Mouse (Mus musculus): ENCODE measurements at regions not wholly inside any gene's neighbourhood (a gene's known extent, or its start where the extent isn't known, plus 50 kb on each side); places are given as distances from the start of the nearest gene placed in this dataset.

- TF ChIP-seq POLR2A (IDR thresholded peaks at IDR 0.05; ENCODE audit: low read depth, low read length) (no peak), CTCF (IDR thresholded peaks at IDR 0.05; ENCODE audit: borderline replicate concordance, insufficient read depth, low read length) (no peak)
Observed at GRCm38 (mm10) chr6:31043368-31043767, 84.5 kb upstream of the Klf14 start.
